Mouse (Mus musculus): ENCODE results near the gene Pex11b. TPM values are rescaled to one million over a fixed set of nuclear protein-coding genes. Genes with fewer than 3 reads are reported as not detected.

The Pex11b gene
- polyA plus RNA-seq, 1 experiment from 2014 or later = 56.6 TPM

DNA sequence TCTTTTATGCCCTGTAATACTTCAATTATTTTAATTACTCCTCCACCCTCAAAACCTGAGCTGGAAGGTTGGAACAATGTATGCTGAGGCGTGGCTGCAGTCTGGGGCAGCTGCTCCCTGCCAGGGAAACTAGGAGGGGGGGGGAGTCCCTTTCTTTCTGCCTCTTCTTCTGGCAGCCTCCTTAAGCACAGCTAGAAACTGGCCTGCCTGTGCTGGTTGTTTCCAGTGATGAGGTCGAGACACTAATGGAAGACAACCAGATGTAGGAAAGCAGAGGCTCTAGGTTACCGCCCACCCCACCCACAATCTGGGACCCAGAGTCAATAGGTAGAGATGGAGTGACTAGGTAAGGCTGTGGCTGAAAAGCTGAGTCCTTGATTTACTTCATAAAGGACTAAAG, 40.5 kb downstream of the Pex11b start:
- Histone ChIP-seq H3K4me1 (ENCODE audit: insufficient read depth, low read depth, low read length) (no peaks in the 10 kb centered on the region), H3K9me3 (ENCODE audit: low read length) (no peaks in the 10 kb centered on the region), H3K27ac (ENCODE audit: low read length) (no peak overlapping the region), H3K27me3 (replicated peaks; ENCODE audit: insufficient read depth, low read length) (peaks cover 6% of the 10 kb centered on the region; the same call in 1 of the 2 replicates), H3K36me3 (ENCODE audit: insufficient read depth, low read length) (no peaks in the 10 kb centered on the region), H3K9ac (replicated peaks; ENCODE audit: low read depth) (no peak overlapping the region), H3K4me3 (ENCODE audit: low read depth, low read length) (no peak overlapping the region), H3K4me2 (replicated peaks; ENCODE audit: low read depth, low read length) (no peak overlapping the region)
- DNase-seq (ENCODE audit: low spot score) = no peak
- 62% methylated on average over 3 of the region's 3 CpGs for WGBS
- ATAC-seq = no peak
- TF ChIP-seq CTCF (IDR thresholded peaks at IDR 0.05) (no peak), EP300 (IDR thresholded peaks at IDR 0.05) (no peak)

- no peak for ATAC-seq
- Histone ChIP-seq H3K27ac (ENCODE audit: low read length) (no peak overlapping the region), H3K4me2 (replicated peaks; ENCODE audit: low read depth, low read length) (no peak overlapping the region), H3K36me3 (ENCODE audit: insufficient read depth, low read length) (no peaks in the 10 kb centered on the region), H3K9me3 (ENCODE audit: low read length) (no peaks in the 10 kb centered on the region), H3K4me3 (ENCODE audit: low read depth, low read length) (no peak overlapping the region), H3K4me1 (ENCODE audit: insufficient read depth, low read depth, low read length) (no peaks in the 10 kb centered on the region), H3K9ac (replicated peaks; ENCODE audit: low read depth) (no peak overlapping the region), H3K27me3 (replicated peaks; ENCODE audit: insufficient read depth, low read length) (peaks cover 6% of the 10 kb centered on the region; the same call in 1 of the 2 replicates)
- 59% methylated on average over 7 of the region's 7 CpGs for WGBS
- DNase-seq (ENCODE audit: low spot score) = no peak
- TF ChIP-seq EP300 (IDR thresholded peaks at IDR 0.05) = no peak
- TF ChIP-seq CTCF (IDR thresholded peaks at IDR 0.05) = no peak
Measured at GRCm38 (mm10) chr3:96678456-96678855, 43.3 kb downstream of the Pex11b start.

DNA sequence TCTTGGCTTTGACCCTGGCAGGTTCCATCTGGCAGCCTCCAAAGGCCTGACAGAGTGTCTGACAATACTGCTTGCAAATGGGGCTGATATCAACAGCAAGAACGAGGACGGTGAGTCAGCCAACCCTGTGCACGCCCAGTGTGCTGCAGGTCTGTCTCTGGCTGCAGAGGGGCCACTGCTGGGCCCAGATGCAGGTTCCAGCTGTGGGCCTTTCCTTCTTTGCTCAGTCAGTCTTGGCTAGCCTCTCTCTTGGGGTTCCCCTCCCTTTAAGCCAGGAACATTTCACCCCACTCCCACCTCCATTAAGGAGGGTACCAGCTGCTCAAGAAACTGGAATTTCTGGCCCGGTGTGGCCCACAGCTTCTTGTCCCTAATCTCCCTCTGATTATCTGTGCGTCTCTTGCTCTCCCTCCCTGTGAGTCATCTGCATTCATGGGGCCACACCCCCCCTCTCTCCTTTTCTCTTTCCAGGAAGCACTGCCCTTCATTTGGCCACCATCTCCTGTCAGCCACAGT, 44.0 kb downstream of the Pex11b start:
- Histone ChIP-seq H3K9ac (replicated peaks; ENCODE audit: low read depth) (no peak overlapping the region), H3K36me3 (ENCODE audit: insufficient read depth, low read length) (no peaks in the 10 kb centered on the region), H3K4me3 (ENCODE audit: low read depth, low read length) (no peak overlapping the region), H3K4me2 (replicated peaks; ENCODE audit: low read depth, low read length) (no peak overlapping the region), H3K27ac (ENCODE audit: low read length) (no peak overlapping the region), H3K9me3 (ENCODE audit: low read length) (no peaks in the 10 kb centered on the region), H3K4me1 (ENCODE audit: insufficient read depth, low read depth, low read length) (no peaks in the 10 kb centered on the region), H3K27me3 (replicated peaks; ENCODE audit: insufficient read depth, low read length) (peaks cover 6% of the 10 kb centered on the region; the same call in 1 of the 2 replicates)
- DNase-seq (ENCODE audit: low spot score) = no peak
- ATAC-seq = no peak
- WGBS = 30% methylated on average over 5 of the region's 5 CpGs
- TF ChIP-seq CTCF (IDR thresholded peaks at IDR 0.05) (no peak), EP300 (IDR thresholded peaks at IDR 0.05) (no peak)

DNA sequence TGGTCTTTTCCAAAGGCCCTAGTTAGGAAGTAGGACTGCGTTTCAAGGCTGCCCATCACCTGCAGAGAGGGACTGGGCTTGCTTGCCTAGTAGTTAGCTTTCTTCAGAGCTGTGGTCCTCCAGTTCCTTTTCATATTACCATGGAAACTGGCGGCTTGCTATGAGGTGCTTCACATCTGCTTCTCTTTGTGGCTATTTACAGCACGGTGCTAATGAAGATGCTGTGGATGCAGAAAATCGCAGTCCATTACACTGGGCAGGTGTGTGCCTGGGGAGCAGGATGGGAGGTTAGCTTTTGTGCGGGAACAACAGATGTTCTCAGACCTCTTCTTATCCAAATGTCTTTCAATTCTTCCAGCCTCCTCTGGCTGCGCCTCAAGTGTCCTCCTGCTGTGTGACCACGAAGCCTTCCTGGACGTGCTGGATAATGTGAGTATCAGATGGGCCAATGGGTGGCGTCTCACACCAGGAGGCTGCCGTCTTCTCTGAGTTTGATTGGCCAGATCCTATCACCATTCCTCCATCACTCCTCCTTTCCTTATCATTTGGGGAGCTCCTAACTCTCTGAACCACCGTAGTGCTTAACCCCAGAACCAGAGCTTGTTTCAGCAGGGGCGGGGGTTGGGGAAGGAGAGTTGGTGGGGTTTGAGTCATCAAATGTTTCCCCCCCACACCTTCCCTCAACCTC, 45.2 kb downstream of the Pex11b start:
- ATAC-seq = no peak
- TF ChIP-seq EP300 (IDR thresholded peaks at IDR 0.05) (no peak), CTCF (IDR thresholded peaks at IDR 0.05) (no peak)
- peaks cover 6% of the 10 kb centered on the region; the same call in 1 of the 2 replicates for H3K27me3 ChIP-seq (replicated peaks; ENCODE audit: insufficient read depth, low read length)
- DNase-seq (ENCODE audit: low spot score) = no peak
- 25% methylated on average over 12 of the region's 12 CpGs for WGBS
- H3K4me3 ChIP-seq (ENCODE audit: low read depth, low read length) = no peak overlapping the region
- no peak overlapping the region for H3K27ac ChIP-seq (ENCODE audit: low read length)
- no peak overlapping the region for H3K4me2 ChIP-seq (replicated peaks; ENCODE audit: low read depth, low read length)
- no peak overlapping the region for H3K9ac ChIP-seq (replicated peaks; ENCODE audit: low read depth)
- no peaks in the 10 kb centered on the region for H3K9me3 ChIP-seq (ENCODE audit: low read length)
- H3K4me1 ChIP-seq (ENCODE audit: insufficient read depth, low read depth, low read length) = no peaks in the 10 kb centered on the region
- H3K36me3 ChIP-seq (ENCODE audit: insufficient read depth, low read length) = no peaks in the 10 kb centered on the region

GRCm38 (mm10) chr3:96683496-96683895, 48.3 kb downstream of the Pex11b start:
- Histone ChIP-seq H3K9me3 (ENCODE audit: low read length) (no peaks in the 10 kb centered on the region), H3K4me2 (replicated peaks; ENCODE audit: low read depth, low read length) (no peak overlapping the region), H3K27ac (ENCODE audit: low read length) (no peak overlapping the region), H3K4me1 (ENCODE audit: insufficient read depth, low read depth, low read length) (no peaks in the 10 kb centered on the region), H3K4me3 (ENCODE audit: low read depth, low read length) (no peak overlapping the region), H3K27me3 (replicated peaks; ENCODE audit: insufficient read depth, low read length) (peaks cover 8% of the 10 kb centered on the region; the same call in 1 of the 2 replicates), H3K9ac (replicated peaks; ENCODE audit: low read depth) (no peak overlapping the region), H3K36me3 (ENCODE audit: insufficient read depth, low read length) (no peaks in the 10 kb centered on the region)
- 81% methylated on average over 3 of the region's 3 CpGs for WGBS
- no peak for ATAC-seq
- no peak for DNase-seq (ENCODE audit: low spot score)
- TF ChIP-seq EP300 (IDR thresholded peaks at IDR 0.05) (no peak), CTCF (IDR thresholded peaks at IDR 0.05) (no peak)

- no peaks in the 10 kb centered on the region for H3K4me1 ChIP-seq (ENCODE audit: insufficient read depth, low read depth, low read length)
- peak overlapping the region; percentile 5; the same call in 1 of the 2 replicates for H3K4me3 ChIP-seq (ENCODE audit: low read depth, low read length)
- H3K27me3 ChIP-seq (replicated peaks; ENCODE audit: insufficient read depth, low read length) = peaks cover 8% of the 10 kb centered on the region; the same call in 1 of the 2 replicates
- no peak overlapping the region for H3K27ac ChIP-seq (ENCODE audit: low read length)
- ATAC-seq = no peak
- DNase-seq (ENCODE audit: low spot score) = no peak
- peak overlapping the region; percentile 43 for H3K4me2 ChIP-seq (replicated peaks; ENCODE audit: low read depth, low read length)
- H3K9me3 ChIP-seq (ENCODE audit: low read length) = no peaks in the 10 kb centered on the region
- H3K9ac ChIP-seq (replicated peaks; ENCODE audit: low read depth) = no peak overlapping the region
- H3K36me3 ChIP-seq (ENCODE audit: insufficient read depth, low read length) = no peaks in the 10 kb centered on the region
- no peak for TF ChIP-seq CTCF (IDR thresholded peaks at IDR 0.05)
- TF ChIP-seq EP300 (IDR thresholded peaks at IDR 0.05) = no peak
- 40% methylated on average over 17 of the region's 17 CpGs for WGBS
Measured at GRCm38 (mm10) chr3:96684151-96684821, 49.1 kb downstream of the Pex11b start.

Data from lung, postnatal 0 days (tissue).